9 mouse cellular contexts compared by ENCODE assay signal in genomic region chr3:57845786-57846661, GRCm38 (mm10). TPM values are rescaled to one million over a fixed set of nuclear protein-coding genes. Genes with fewer than 3 reads are reported as not detected.
DNase-seq lines count a peak whose midpoint lies in the region; ATAC-seq and TF ChIP-seq lines count a peak whose summit lies in the region.
"Had no signal": no experiment of that assay in that cellular context is flagged by ENCODE, and none has a peak within 500 bp of the region (broad histone marks: within the 10 kb centered on the region; RNA-seq: fewer than 3 reads in every experiment).

No protein-coding gene starts in this region.

- no peak for TF ChIP-seq EP300 in liver, postnatal 0 days (IDR thresholded peaks at IDR 0.05; ENCODE audit: low read depth)

- peak; percentile 22; the same call in 1 of the 2 replicates for TF ChIP-seq CTCF in gastrocnemius, adult 2 months (IDR thresholded peaks at IDR 0.05)
- no peak for TF ChIP-seq CTCF in liver, postnatal 0 days (IDR thresholded peaks at IDR 0.05; ENCODE audit: low read depth)

- peaks cover 34% of the 10 kb centered on the region for H3K36me3 ChIP-seq in forebrain, embryonic 13.5 days (ENCODE audit: poor library complexity, severe bottlenecking)
- peaks cover 2% of the 10 kb centered on the region; the same call in 1 of the 2 replicates for H3K36me3 ChIP-seq in intestine, embryonic 15.5 days
- H3K36me3 ChIP-seq in liver, postnatal 0 days (replicated peaks; ENCODE audit: insufficient read depth, low read length), result no peaks in the 10 kb centered on the region
- H3K36me3 ChIP-seq: G1E had no signal

- intact Hi-C loops in gastrocnemius, adult 2 months (cut with DNase I), result loop anchor here (1.0 to 10.0 kb wide), 4 partner anchors 75 to 569 kb away; partner anchors contain the start of gene Tsc22d2
- intact Hi-C loops in gastrocnemius, postnatal 36 days (cut with DNase I), result loop anchor here (2.0 kb wide), 2 partner anchors 105 to 131 kb away; no protein-coding TSS in a partner anchor

- H3K4me2 ChIP-seq in forebrain, embryonic 13.5 days, result peak overlapping the region; percentile 73
- peak overlapping the region; percentile 91 for H3K4me2 ChIP-seq in intestine, embryonic 15.5 days (replicated peaks)
- H3K4me2 ChIP-seq in liver, postnatal 0 days (ENCODE audit: low read depth, low read length), result peak overlapping the region; percentile 93

- H3K9ac ChIP-seq in forebrain, embryonic 13.5 days, result peak overlapping the region; percentile 97
- peak overlapping the region; percentile 72; the same call in 1 of the 2 replicates for H3K9ac ChIP-seq in intestine, embryonic 15.5 days
- H3K9ac ChIP-seq in liver, postnatal 0 days (replicated peaks), result no peak overlapping the region

- H3K27me3 ChIP-seq in forebrain, embryonic 13.5 days, result no peaks in the 10 kb centered on the region
- no peaks in the 10 kb centered on the region for H3K27me3 ChIP-seq in intestine, embryonic 15.5 days (replicated peaks)
- no peaks in the 10 kb centered on the region for H3K27me3 ChIP-seq in liver, postnatal 0 days (ENCODE audit: insufficient read depth, low read length)

- no peaks in the 10 kb centered on the region for H3K9me3 ChIP-seq in forebrain, embryonic 13.5 days (replicated peaks)
- no peaks in the 10 kb centered on the region for H3K9me3 ChIP-seq in intestine, embryonic 15.5 days
- no peaks in the 10 kb centered on the region for H3K9me3 ChIP-seq in liver, postnatal 0 days (ENCODE audit: low read length)

- no peak for ATAC-seq in forebrain, embryonic 13.5 days
- no peak for ATAC-seq in intestine, embryonic 15.5 days
- no peak for ATAC-seq in liver, postnatal 0 days

- H3K27ac ChIP-seq in gastrocnemius, adult 2 months, result peak overlapping the region; percentile 96
- H3K27ac ChIP-seq in forebrain, embryonic 13.5 days, result peak overlapping the region; percentile 100
- H3K27ac ChIP-seq in intestine, embryonic 15.5 days, result no peak overlapping the region
- no peak overlapping the region for H3K27ac ChIP-seq in liver, postnatal 0 days (ENCODE audit: low read depth)

- peaks cover 26% of the 10 kb centered on the region for H3K4me1 ChIP-seq in forebrain, embryonic 13.5 days
- H3K4me1 ChIP-seq in intestine, embryonic 15.5 days (replicated peaks), result no peaks in the 10 kb centered on the region
- H3K4me1 ChIP-seq in liver, postnatal 0 days (ENCODE audit: insufficient read depth), result no peaks in the 10 kb centered on the region

- DNase-seq in gastrocnemius, adult 2 months, result no peak
- no peak for DNase-seq in gastrocnemius, postnatal 36 days
- DNase-seq in adipocyte (ENCODE audit: low spot score), result peak; percentile 39
- no peak for DNase-seq in liver, postnatal 0 days
- DNase-seq in skeletal muscle tissue, adult 2 months (ENCODE audit: low read depth, low spot score), result peak; percentile 48
- DNase-seq in gastrocnemius, postnatal 25 days, result no peak

- H3K4me3 ChIP-seq in gastrocnemius, adult 2 months, result peak overlapping the region; percentile 95
- peak overlapping the region; percentile 99 for H3K4me3 ChIP-seq in forebrain, embryonic 13.5 days
- H3K4me3 ChIP-seq in intestine, embryonic 15.5 days (replicated peaks), result peak overlapping the region; percentile 92
- H3K4me3 ChIP-seq in liver, postnatal 0 days (ENCODE audit: low read depth, low read length), result peak overlapping the region; percentile 59

- WGBS in forebrain, embryonic 13.5 days, result 4% methylated on average over 11 of the region's 11 CpGs
- 17% methylated on average over 11 of the region's 11 CpGs for WGBS in intestine, embryonic 15.5 days
- 46% methylated on average over 11 of the region's 11 CpGs for WGBS in liver, postnatal 0 days (ENCODE audit: insufficient replicate concordance)

RNA-seq across cellular contexts. Expression of gene Pfn2, which starts 1.9 kb away (rescaled TPM):
- total RNA-seq in gastrocnemius, adult 2 months (2021), result 100 to 1,000 TPM; 168 to 189 TPM
- 100 to 1,000 TPM; 137 to 161 TPM for total RNA-seq in gastrocnemius, postnatal 36 days (2021)
- polyA plus RNA-seq in forebrain, embryonic 13.5 days (2015; fragmentation: Nextera tagmentation; extraction: Ambion mirVana), result 444 and 476 TPM in 2 replicates
- 75.2 and 85.1 TPM in 2 replicates for polyA plus RNA-seq in intestine, embryonic 15.5 days (2015; fragmentation: Nextera tagmentation; extraction: Ambion mirVana)
- 4.3 and 5.0 TPM in 2 replicates for polyA plus RNA-seq in liver, postnatal 0 days (2015; fragmentation: Nextera tagmentation; extraction: Ambion mirVana)
- total RNA-seq in gastrocnemius, postnatal 25 days (2021), result 100 to 1,000 TPM; 150 to 155 TPM
- total RNA-seq: G1E had no signal
- polyA plus RNA-seq: G1E had no signal

Comparison
In these comparisons a context has a peak if more than half of its experiments do, and no peak if none do; other contexts are left out.
1. DNase-seq: peak in adipocyte (single experiment) and skeletal muscle tissue, adult 2 months (single experiment); none in gastrocnemius, adult 2 months (single experiment), gastrocnemius, postnatal 36 days (0 of 2), liver, postnatal 0 days (single experiment) and gastrocnemius, postnatal 25 days (single experiment).
2. H3K27ac ChIP-seq: peak in gastrocnemius, adult 2 months (single experiment) and forebrain, embryonic 13.5 days (single experiment); none in intestine, embryonic 15.5 days (single experiment) and liver, postnatal 0 days (single experiment).
3. Peak in every context shown above with its lines, with median percentiles within 50 percentile points of each other: H3K4me3 ChIP-seq and H3K4me2 ChIP-seq.